In the genomic region with DNA sequence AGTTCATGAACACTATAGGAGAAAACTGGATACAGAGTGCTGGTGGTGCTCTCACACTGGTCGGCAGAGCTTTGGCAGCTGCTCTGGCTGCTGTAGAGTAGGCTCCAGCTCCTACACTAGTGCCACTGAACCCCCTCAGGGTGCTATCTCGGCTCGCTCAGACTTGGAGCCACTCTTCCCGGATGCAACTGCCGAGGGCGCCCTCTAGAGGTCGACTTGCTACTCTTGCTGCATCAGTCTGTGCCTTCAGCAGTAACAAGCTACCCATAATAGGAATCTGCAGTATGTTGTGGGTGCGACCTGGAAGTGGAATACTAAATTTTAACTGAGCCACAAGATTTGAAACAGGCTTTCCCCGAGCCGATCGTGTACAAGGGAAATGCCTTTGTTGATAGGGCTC, we compare ENCODE assay signal across 9 mouse cellular contexts. TPM values are rescaled to one million over a fixed set of nuclear protein-coding genes. Genes with fewer than 3 reads are reported as not detected.
A peak's percentile ranks its signal among the peaks of the same experiment; 100 is the strongest.
DNase-seq lines count a peak whose midpoint lies in the region; ATAC-seq and TF ChIP-seq lines count a peak whose summit lies in the region.
"Had no signal": no experiment of that assay in that cellular context is flagged by ENCODE, and none has a peak within 500 bp of the region (broad histone marks: within the 10 kb centered on the region; RNA-seq: fewer than 3 reads in every experiment).

No protein-coding gene starts in this region.

- ATAC-seq in forebrain, postnatal 0 days: peak; percentile 16; the same call in 1 of the 2 replicates
- no peak for ATAC-seq in forebrain, embryonic 15.5 days (replicated peaks)
- peak; percentile 75 for ATAC-seq in erythroid progenitor cell, adult 5-6 weeks (replicated peaks; ENCODE audit: low FRiP score, poor library complexity, severe bottlenecking)
- peak; percentile 50; the same call in 1 of the 2 replicates for ATAC-seq in stomach, embryonic 15.5 days (ENCODE audit: insufficient read depth, low FRiP score, low read depth)

- no peaks in the 10 kb centered on the region for H3K27me3 ChIP-seq in forebrain, postnatal 0 days (ENCODE audit: insufficient read depth, low read length)
- H3K27me3 ChIP-seq in forebrain, embryonic 15.5 days: no peaks in the 10 kb centered on the region
- H3K27me3 ChIP-seq in stomach, embryonic 15.5 days (replicated peaks): no peaks in the 10 kb centered on the region
- H3K27me3 ChIP-seq: embryonic facial prominence, embryonic 12.5 days had no signal

- H3K4me3 ChIP-seq in forebrain, postnatal 0 days (ENCODE audit: low read depth, low read length): no peak overlapping the region
- no peak overlapping the region for H3K4me3 ChIP-seq in forebrain, embryonic 15.5 days
- H3K4me3 ChIP-seq in stomach, embryonic 15.5 days (replicated peaks): no peak overlapping the region
- H3K4me3 ChIP-seq: embryonic facial prominence, embryonic 12.5 days had no signal

- H3K4me1 ChIP-seq in forebrain, postnatal 0 days (ENCODE audit: insufficient read depth): no peaks in the 10 kb centered on the region
- H3K4me1 ChIP-seq in forebrain, embryonic 15.5 days: no peaks in the 10 kb centered on the region
- H3K4me1 ChIP-seq in stomach, embryonic 15.5 days: no peaks in the 10 kb centered on the region
- H3K4me1 ChIP-seq: embryonic facial prominence, embryonic 12.5 days had no signal

- no peaks in the 10 kb centered on the region for H3K9me3 ChIP-seq in forebrain, postnatal 0 days (ENCODE audit: low read length)
- H3K9me3 ChIP-seq in forebrain, embryonic 15.5 days: no peaks in the 10 kb centered on the region
- H3K9me3 ChIP-seq in stomach, embryonic 15.5 days: no peaks in the 10 kb centered on the region
- H3K9me3 ChIP-seq: embryonic facial prominence, embryonic 12.5 days had no signal

- H3K27ac ChIP-seq in forebrain, postnatal 0 days (ENCODE audit: low read depth, low read length): no peak overlapping the region
- H3K27ac ChIP-seq in forebrain, embryonic 15.5 days (replicated peaks): no peak overlapping the region
- H3K27ac ChIP-seq in stomach, embryonic 15.5 days: no peak overlapping the region
- H3K27ac ChIP-seq: embryonic facial prominence, embryonic 12.5 days had no signal

- peak; percentile 67 for TF ChIP-seq CTCF in forebrain, postnatal 0 days (IDR thresholded peaks at IDR 0.05; ENCODE audit: low read depth)

- no peak overlapping the region for H3K4me2 ChIP-seq in forebrain, postnatal 0 days (ENCODE audit: low read depth)
- H3K4me2 ChIP-seq in forebrain, embryonic 15.5 days (replicated peaks): no peak overlapping the region
- H3K4me2 ChIP-seq in stomach, embryonic 15.5 days: no peak overlapping the region
- H3K4me2 ChIP-seq: embryonic facial prominence, embryonic 12.5 days had no signal

- no peaks in the 10 kb centered on the region for H3K36me3 ChIP-seq in forebrain, postnatal 0 days (ENCODE audit: insufficient read depth)
- H3K36me3 ChIP-seq in forebrain, embryonic 15.5 days: no peaks in the 10 kb centered on the region
- no peaks in the 10 kb centered on the region for H3K36me3 ChIP-seq in stomach, embryonic 15.5 days
- H3K36me3 ChIP-seq: embryonic facial prominence, embryonic 12.5 days had no signal

- H3K9ac ChIP-seq in forebrain, postnatal 0 days: no peak overlapping the region
- no peak overlapping the region for H3K9ac ChIP-seq in forebrain, embryonic 15.5 days (replicated peaks)
- H3K9ac ChIP-seq in stomach, embryonic 15.5 days: no peak overlapping the region
- H3K9ac ChIP-seq: embryonic facial prominence, embryonic 12.5 days had no signal

- intact Hi-C loops in heart, postnatal 36 days (cut with DNase I): loop anchor here (1.0 to 2.0 kb wide), 2 partner anchors 75 to 90 kb away; a partner anchor contains a TSS
- intact Hi-C loops in left cerebral cortex, postnatal 25 days (cut with DNase I): loop anchor here (2.0 to 5.0 kb wide), 2 partner anchors 72 to 91 kb away; no protein-coding TSS in a partner anchor

- DNase-seq in forebrain, postnatal 0 days: peak; percentile 63
- peak; percentile 94 for DNase-seq in adrenal gland, postnatal 14 days
- peak; percentile 80 to 88 for DNase-seq in heart, postnatal 36 days
- peak; percentile 71 to 76 for DNase-seq in left cerebral cortex, postnatal 25 days (ENCODE audit: low spot score in 2 of 2)
- DNase-seq in monocyte, adult 2 months (ENCODE audit: low read depth in 1 of 2, low spot score in 2 of 2): peak; percentile 58 to 80

- 15% methylated on average over 11 of the region's 11 CpGs for WGBS in forebrain, postnatal 0 days
- 18% methylated on average over 11 of the region's 11 CpGs for WGBS in forebrain, embryonic 15.5 days
- 16% methylated on average over 11 of the region's 11 CpGs for WGBS in stomach, embryonic 15.5 days

RNA-seq across cellular contexts. Expression of a gene that starts 40.5 kb away (rescaled TPM):
- 42.9 and 47.5 TPM in 2 replicates for total RNA-seq in forebrain, postnatal 0 days (2014; rRNA removed)
- polyA plus RNA-seq in forebrain, postnatal 0 days (2015; fragmentation: Nextera tagmentation; extraction: Ambion mirVana): 30.6 and 34.3 TPM in 2 replicates
- 22.0 and 22.1 TPM in 2 replicates for polyA plus RNA-seq in forebrain, embryonic 15.5 days (2015; fragmentation: Nextera tagmentation; extraction: Ambion mirVana)
- 22.5 and 26.9 TPM in 2 replicates for total RNA-seq in adrenal gland, postnatal 14 days (2021)
- total RNA-seq in erythroid progenitor cell, adult 5-6 weeks (2015; ENCODE audit: low replicate concordance): 26.3 and 32.7 TPM in 2 replicates
- total RNA-seq in erythroid progenitor cell, adult 5-6 weeks (2017; ENCODE audit: low replicate concordance): 39.3 and 39.6 TPM in 2 replicates
- total RNA-seq in heart, postnatal 36 days (2021): 10 to 100 TPM; 32.6 to 32.9 TPM
- total RNA-seq in left cerebral cortex, postnatal 25 days (2021): 10 to 100 TPM; 42.6 to 43.1 TPM
- 14.9 and 15.5 TPM in 2 replicates for polyA plus RNA-seq in stomach, embryonic 15.5 days (2015; fragmentation: Nextera tagmentation; extraction: Ambion mirVana)
